Mouse (Mus musculus): ENCODE data around the gene Spen.

GRCm38 (mm10) chr4:141538408-141539212 lies at the start of gene Spen:
- TF ChIP-seq POLR2A (IDR thresholded peaks at IDR 0.05; ENCODE audit: extremely low read depth, insufficient read depth, low read length) (peak; percentile 78), CTCF (IDR thresholded peaks at IDR 0.05; ENCODE audit: extremely low read depth, insufficient read depth, low read length) (no peak)
